Comparison of ENCODE assay signal across 10 mouse cellular contexts in the genomic region with DNA sequence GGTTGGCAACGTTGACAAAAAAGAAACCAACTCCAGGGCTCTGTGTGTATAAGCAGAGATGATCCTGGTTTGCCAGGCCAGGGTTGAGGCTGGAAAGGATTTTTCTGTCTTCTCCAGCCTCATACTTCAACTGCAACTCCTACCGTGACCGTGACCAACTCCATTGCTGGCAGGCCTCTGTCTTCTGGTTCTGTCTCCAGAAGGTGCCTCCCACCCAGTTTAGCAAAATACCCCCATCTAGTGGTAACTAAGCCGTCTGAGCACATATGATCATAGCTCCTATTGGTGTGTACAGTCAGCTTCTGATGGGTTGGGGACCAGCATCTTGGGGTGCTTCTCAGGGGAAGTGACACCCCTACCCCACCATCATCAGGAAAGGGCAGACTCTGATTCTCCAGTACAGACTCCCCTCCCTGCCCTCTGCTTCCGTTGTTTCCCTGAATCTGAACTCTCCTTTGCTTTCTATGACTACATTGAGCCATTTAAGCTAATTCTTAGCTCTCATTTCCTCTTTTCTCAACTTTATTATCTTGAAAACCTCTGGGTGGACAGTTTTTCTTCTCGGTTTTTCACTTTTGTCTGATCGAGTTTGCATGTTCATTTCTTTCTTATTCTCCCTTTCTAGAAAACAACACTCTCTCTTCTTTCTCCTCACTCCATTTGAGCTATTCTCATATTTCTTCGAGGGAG.
DNase-seq lines count a peak whose midpoint lies in the region; ATAC-seq lines count a peak whose summit lies in the region.
"Had no signal": no experiment of that assay in that cellular context is flagged by ENCODE, and none has a peak within 500 bp of the region (broad histone marks: within the 10 kb centered on the region; RNA-seq: fewer than 3 reads in every experiment).

No protein-coding gene starts in this region.

- no peak for DNase-seq in heart, postnatal 14 days
- no peak for DNase-seq in neural tube, embryonic 10.5 days (ENCODE audit: extremely low spot score, low spot score)
- peak; percentile 85 for DNase-seq in embryonic facial prominence, embryonic 14.5 days (ENCODE audit: low spot score)
- peak; percentile 68 for DNase-seq in retina, postnatal 1 day
- no peak for DNase-seq in gastrocnemius, adult 18-20 months (ENCODE audit: low spot score)
- DNase-seq in cerebellum, postnatal 4 days (ENCODE audit: low spot score in 2 of 2): no peak

- H3K4me3 ChIP-seq in heart, embryonic 15.5 days: no peak overlapping the region
- no peak overlapping the region for H3K4me3 ChIP-seq in neural tube, embryonic 13.5 days
- H3K4me3 ChIP-seq in embryonic facial prominence, embryonic 14.5 days (ENCODE audit: low read depth, low read length): no peak overlapping the region
- H3K4me3 ChIP-seq: embryonic facial prominence, embryonic 12.5 days had no signal

- peak; percentile 48; the same call in 1 of the 2 replicates for ATAC-seq in heart, embryonic 15.5 days (replicated peaks; ENCODE audit: insufficient number of reproducible peaks, insufficient read depth, low FRiP score, low read depth)
- peak; percentile 65 for ATAC-seq in neural tube, embryonic 13.5 days (ENCODE audit: low read depth)
- peak; percentile 87 for ATAC-seq in embryonic facial prominence, embryonic 14.5 days (ENCODE audit: low read depth)

- H3K4me2 ChIP-seq in heart, embryonic 15.5 days: no peak overlapping the region
- no peak overlapping the region for H3K4me2 ChIP-seq in neural tube, embryonic 13.5 days
- H3K4me2 ChIP-seq in embryonic facial prominence, embryonic 14.5 days (ENCODE audit: low read depth, low read length): no peak overlapping the region
- H3K4me2 ChIP-seq: embryonic facial prominence, embryonic 12.5 days had no signal

- intact Hi-C loops in heart, postnatal 14 days (cut with DNase I): loop anchor here (2.0 kb wide), 1 partner anchor 114 kb away; no protein-coding TSS in a partner anchor

- H3K9me3 ChIP-seq in heart, embryonic 15.5 days (replicated peaks): no peaks in the 10 kb centered on the region
- H3K9me3 ChIP-seq in neural tube, embryonic 13.5 days: 0 out of 2 replicates have a peak, but pooled peaks cover 5% of the 10 kb centered on the region
- H3K9me3 ChIP-seq in embryonic facial prominence, embryonic 14.5 days (ENCODE audit: control insufficient read depth, low read length): peaks cover 8% of the 10 kb centered on the region; the same call in 1 of the 2 replicates

- WGBS in heart, embryonic 15.5 days: 59% methylated on average over 8 of the region's 8 CpGs
- WGBS in neural tube, embryonic 13.5 days: 70% methylated on average over 8 of the region's 8 CpGs
- WGBS in embryonic facial prominence, embryonic 14.5 days: 55% methylated on average over 8 of the region's 8 CpGs

- H3K27me3 ChIP-seq in heart, embryonic 15.5 days: no peaks in the 10 kb centered on the region
- no peaks in the 10 kb centered on the region for H3K27me3 ChIP-seq in neural tube, embryonic 13.5 days
- no peaks in the 10 kb centered on the region for H3K27me3 ChIP-seq in embryonic facial prominence, embryonic 14.5 days (replicated peaks; ENCODE audit: control insufficient read depth, insufficient read depth, low read length)
- H3K27me3 ChIP-seq: embryonic facial prominence, embryonic 12.5 days had no signal

- H3K36me3 ChIP-seq in heart, embryonic 15.5 days: no peaks in the 10 kb centered on the region
- H3K36me3 ChIP-seq in neural tube, embryonic 13.5 days: no peaks in the 10 kb centered on the region
- no peaks in the 10 kb centered on the region for H3K36me3 ChIP-seq in embryonic facial prominence, embryonic 14.5 days (ENCODE audit: control insufficient read depth, insufficient read depth, low read length)
- H3K36me3 ChIP-seq: embryonic facial prominence, embryonic 12.5 days had no signal

- peaks cover 33% of the 10 kb centered on the region for H3K4me1 ChIP-seq in heart, embryonic 15.5 days (replicated peaks)
- no peaks in the 10 kb centered on the region for H3K4me1 ChIP-seq in neural tube, embryonic 13.5 days (replicated peaks)
- no peaks in the 10 kb centered on the region for H3K4me1 ChIP-seq in embryonic facial prominence, embryonic 14.5 days (ENCODE audit: control insufficient read depth, insufficient read depth, low read length)
- H3K4me1 ChIP-seq: embryonic facial prominence, embryonic 12.5 days had no signal

- 0 out of 2 replicates have a peak overlapping the region, but pooled peaks have one; percentile 22 for H3K27ac ChIP-seq in heart, embryonic 15.5 days
- no peak overlapping the region for H3K27ac ChIP-seq in neural tube, embryonic 13.5 days (replicated peaks)
- no peak overlapping the region for H3K27ac ChIP-seq in embryonic facial prominence, embryonic 14.5 days (replicated peaks; ENCODE audit: low read depth, low read length)
- H3K27ac ChIP-seq: embryonic facial prominence, embryonic 12.5 days; macrophage had no signal

- H3K9ac ChIP-seq in heart, embryonic 15.5 days: no peak overlapping the region
- H3K9ac ChIP-seq in neural tube, embryonic 13.5 days: no peak overlapping the region
- H3K9ac ChIP-seq in embryonic facial prominence, embryonic 14.5 days (ENCODE audit: low read depth, low read length): no peak overlapping the region
- H3K9ac ChIP-seq: embryonic facial prominence, embryonic 12.5 days had no signal

Comparison
In these comparisons a context has a peak if more than half of its experiments do, and no peak if none do; other contexts are left out.
1. DNase-seq: peak in embryonic facial prominence, embryonic 14.5 days (single experiment) and retina, postnatal 1 day (single experiment); none in heart, postnatal 14 days (0 of 2), neural tube, embryonic 10.5 days (single experiment), gastrocnemius, adult 18-20 months (single experiment) and cerebellum, postnatal 4 days (0 of 2).
2. Peak in every context shown above with its lines, with median percentiles within 50 percentile points of each other: ATAC-seq.